Mouse (Mus musculus) frontal cortex, postnatal 36 days (tissue): Measurements from ENCODE around the gene 4930486L24Rik.
"Not testable (repeated sequence)": the region's sequence is repeated elsewhere in the genome, so short reads cannot be mapped to it uniquely, and the experiment has no call there.

Source experiments
- DNase-seq, 2 experiments: peaks; one replicate each; pipeline ENCODE4 v3.0.0; 2022; ENCODE audit warnings: low spot score in 2 of 2

4930486L24Rik gene

GRCm38 (mm10) chr13:60864281-60864680, at the start of gene 4930486L24Rik:
Gene 4930486L24Rik, minus strand, starts transcription at chr13:60864475.
- DNase-seq: no peak

- DNase-seq: not testable (repeated sequence)
These were observed 40.5 kb upstream of the 4930486L24Rik start, which contains the start of gene Tpbpb for GRCm38 (mm10) chr13:60904780-60905179. Gene Tpbpb, minus strand, starts transcription at chr13:60904880.

- no peak for DNase-seq
These were observed 33.1 kb upstream of the 4930486L24Rik start, which contains the start of gene Ctla2b for GRCm38 (mm10) chr13:60897328-60897727. Gene Ctla2b, minus strand, starts transcription at chr13:60897447.

GRCm38 (mm10) chr13:60896794-60897193, 32.5 kb upstream of the 4930486L24Rik start, which contains the start of gene Gm49392:
Gene Gm49392, minus strand, starts transcription at chr13:60896894.
- not testable (repeated sequence) for DNase-seq

- DNase-seq: no peak
These were observed 31.3 kb upstream of the 4930486L24Rik start for GRCm38 (mm10) chr13:60895406-60896160.

GRCm38 (mm10) chr13:60892301-60892700, 28.0 kb upstream of the 4930486L24Rik start:
- DNase-seq: no peak

GRCm38 (mm10) chr13:60848241-60849120, 15.8 kb downstream of the 4930486L24Rik start:
- no peak for DNase-seq

GRCm38 (mm10) chr13:60843153-60843552, 21.1 kb downstream of the 4930486L24Rik start:
- no peak for DNase-seq

- DNase-seq: no peak
These were observed 21.6 kb downstream of the 4930486L24Rik start for GRCm38 (mm10) chr13:60842703-60843102.

- DNase-seq: no peak
These were observed 24.8 kb downstream of the 4930486L24Rik start for GRCm38 (mm10) chr13:60839353-60839902.

GRCm38 (mm10) chr13:60826052-60826451, 38.2 kb downstream of the 4930486L24Rik start:
- DNase-seq: no peak

- DNase-seq: no peak
These were observed 43.6 kb downstream of the 4930486L24Rik start for GRCm38 (mm10) chr13:60820486-60821175.

- DNase-seq: peak; percentile 11 to 16
These were observed 44.8 kb downstream of the 4930486L24Rik start for GRCm38 (mm10) chr13:60819469-60819868.

- no peak for DNase-seq
These were observed 50.6 kb downstream of the 4930486L24Rik start for GRCm38 (mm10) chr13:60813722-60814121.

GRCm38 (mm10) chr13:60812768-60813167, 51.5 kb downstream of the 4930486L24Rik start:
- no peak for DNase-seq

- no peak for DNase-seq
These were observed 54.6 kb downstream of the 4930486L24Rik start for GRCm38 (mm10) chr13:60809690-60810089.

- DNase-seq: no peak
These were observed 61.5 kb downstream of the 4930486L24Rik start, which contains the start of gene Ctsll3 for GRCm38 (mm10) chr13:60802749-60803148. Gene Ctsll3, minus strand, starts transcription at chr13:60802849.
